Mouse (Mus musculus) lung, embryonic 16.5 days (tissue): ENCODE measurements around the gene Hecw2. TPM values are rescaled to one million over a fixed set of nuclear protein-coding genes. Genes with fewer than 3 reads are reported as not detected.

ENCODE experiments used
- ATAC-seq: fragments of 200-750 bp; cut with Nextera tagmentation; 2 replicates; pipeline ENCODE4 v1.8.0; 2017; ENCODE audit warnings: low read depth, mild to moderate bottlenecking, moderate library complexity
- H3K27ac ChIP-seq: fragments of 300-500 bp; sonication (generic); 2 replicates; pipeline ENCODE4 v1.5.1; 2014; ENCODE audit warnings: mild to moderate bottlenecking, control low read depth, low read length
- H3K27me3 ChIP-seq: fragments of 300-500 bp; sonication (generic); 2 replicates; pipeline ENCODE4 v1.6.1; 2014; ENCODE audit warnings: low read depth, low read length, mixed read lengths; ENCODE audit not compliant: control insufficient read depth, insufficient read depth
- H3K36me3 ChIP-seq: fragments of 300-500 bp; sonication (generic); 2 replicates; pipeline ENCODE4 v1.6.1; 2014; ENCODE audit warnings: low read length; ENCODE audit not compliant: control insufficient read depth, insufficient read depth
- H3K4me1 ChIP-seq: fragments of 300-500 bp; sonication (generic); replicated peaks from 2 replicates; pipeline ENCODE4 v1.6.1; 2014; ENCODE audit warnings: low read length, mixed read lengths; ENCODE audit not compliant: control insufficient read depth, insufficient read depth
- H3K4me2 ChIP-seq: fragments of 300-500 bp; sonication (generic); 2 replicates; pipeline ENCODE4 v1.6.1; 2014; ENCODE audit warnings: low read depth, low read length, control low read depth
- H3K4me3 ChIP-seq: fragments of 300-500 bp; sonication (generic); 2 replicates; pipeline ENCODE4 v1.5.1; 2014; ENCODE audit warnings: mild to moderate bottlenecking, low read length, control low read depth
- H3K9ac ChIP-seq: fragments of 300-500 bp; sonication (generic); 2 replicates; pipeline ENCODE4 v1.6.1; 2014; ENCODE audit warnings: low read length, control low read depth
- H3K9me3 ChIP-seq: fragments of 300-500 bp; sonication (generic); 2 replicates; pipeline ENCODE4 v1.6.1; 2016; ENCODE audit warnings: low read length; ENCODE audit not compliant: control insufficient read depth
- WGBS: fragments of 180-500 bp; shearing (Covaris S2); extraction: QIAGEN DNeasy Blood & Tissue Kit; methylation state at CpG from one replicate; pipeline ENCODE4 v1.1.7; 2014; 5-methylcytosine and 5-hydroxymethylcytosine counted together
- polyA plus RNA-seq: library from polyadenylated mRNA; unstranded; fragments of >200 nt; fragmentation: Nextera tagmentation; extraction: Ambion mirVana; gene quantifications from 2 replicates; pipeline ENCODE4 v1.2.1, GENCODE M21; 2015

Hecw2 gene
- polyA plus RNA-seq, 1 experiment from 2014 or later = 5.8 TPM

- H3K36me3 ChIP-seq = no peaks in the 10 kb centered on the region
- 70% methylated on average over 3 of the region's 3 CpGs for WGBS
- no peak overlapping the region for H3K4me3 ChIP-seq
- no peak overlapping the region for H3K27ac ChIP-seq
- no peak overlapping the region for H3K4me2 ChIP-seq
- H3K9me3 ChIP-seq = no peaks in the 10 kb centered on the region
- H3K9ac ChIP-seq = no peak overlapping the region
- no peaks in the 10 kb centered on the region for H3K27me3 ChIP-seq
- peaks cover 4% of the 10 kb centered on the region; the same call in 1 of the 2 replicates for H3K4me1 ChIP-seq
- ATAC-seq = no peak
Measured at GRCm38 (mm10) chr1:53782079-53782478, 412.9 kb downstream of the Hecw2 start.

DNA sequence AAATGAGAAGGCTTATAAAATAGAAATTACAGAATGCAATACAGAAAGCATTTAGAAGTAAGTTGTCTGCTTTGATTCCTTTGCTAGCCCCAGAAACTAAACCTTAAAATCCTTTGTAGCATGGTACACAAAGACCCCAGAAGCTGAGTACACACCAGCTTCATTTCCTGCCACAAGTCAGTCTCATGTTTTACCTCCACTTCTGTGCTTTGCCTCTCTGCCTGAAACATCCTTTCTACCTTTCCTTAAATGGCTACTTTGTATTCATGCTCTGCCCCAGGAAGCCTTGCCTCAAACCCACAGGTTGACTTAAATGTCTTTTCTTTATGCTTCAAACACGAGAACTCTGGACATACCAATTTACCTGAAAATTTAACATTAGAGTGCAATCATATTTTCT is 413.7 kb downstream of the Hecw2 start:
- Histone ChIP-seq H3K4me2 (no peak overlapping the region), H3K4me3 (no peak overlapping the region), H3K36me3 (no peaks in the 10 kb centered on the region), H3K27ac (no peak overlapping the region), H3K9me3 (no peaks in the 10 kb centered on the region), H3K4me1 (peaks cover 4% of the 10 kb centered on the region; the same call in 1 of the 2 replicates), H3K9ac (no peak overlapping the region), H3K27me3 (no peaks in the 10 kb centered on the region)
- WGBS = 64% methylated on average over 1 of the region's 1 CpGs
- ATAC-seq = no peak

DNA sequence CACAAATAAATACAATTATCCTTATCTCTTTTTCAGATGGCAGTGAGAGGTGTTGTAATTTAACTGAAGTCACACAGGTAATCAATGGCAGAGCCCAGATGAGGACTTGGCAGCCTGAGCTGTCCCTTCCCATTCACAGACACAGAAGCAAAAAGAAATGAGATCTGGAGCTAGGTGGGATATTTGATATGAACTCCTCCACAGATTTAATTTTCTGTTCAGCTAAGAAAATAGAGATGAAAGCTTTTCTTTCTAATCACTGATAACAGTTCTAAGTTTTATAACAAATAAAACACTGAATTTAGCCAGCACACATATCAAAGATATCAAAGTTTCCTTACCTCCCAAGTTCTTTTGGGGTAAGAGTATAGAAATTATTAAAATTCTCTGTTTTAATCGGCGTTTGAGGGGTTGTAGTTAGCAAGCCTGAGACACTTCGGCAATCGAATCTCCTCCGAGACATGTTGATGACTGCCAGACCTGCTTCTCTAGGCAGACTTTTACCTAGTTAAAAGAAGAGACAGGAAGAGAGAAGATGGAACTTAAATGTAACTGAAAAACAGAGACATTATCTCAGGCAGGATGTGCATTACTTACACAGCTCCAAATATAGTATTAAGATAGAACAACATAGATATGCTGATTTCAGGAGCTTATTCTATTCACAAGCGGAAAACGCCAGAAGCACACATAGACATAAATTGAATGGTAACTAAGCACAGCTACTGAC is 418.6 kb downstream of the Hecw2 start:
- no peak overlapping the region for H3K4me3 ChIP-seq
- no peak overlapping the region for H3K27ac ChIP-seq
- WGBS = 90% methylated on average over 7 of the region's 7 CpGs
- no peaks in the 10 kb centered on the region for H3K4me1 ChIP-seq
- no peaks in the 10 kb centered on the region for H3K36me3 ChIP-seq
- H3K27me3 ChIP-seq = no peaks in the 10 kb centered on the region
- no peaks in the 10 kb centered on the region for H3K9me3 ChIP-seq
- no peak for ATAC-seq
- no peak overlapping the region for H3K9ac ChIP-seq
- H3K4me2 ChIP-seq = no peak overlapping the region

- H3K9ac ChIP-seq = no peak overlapping the region
- no peaks in the 10 kb centered on the region; the same call in 1 of the 2 replicates for H3K36me3 ChIP-seq
- H3K27me3 ChIP-seq = no peaks in the 10 kb centered on the region
- 84% methylated on average over 2 of the region's 2 CpGs for WGBS
- H3K4me1 ChIP-seq = no peaks in the 10 kb centered on the region
- no peak overlapping the region for H3K27ac ChIP-seq
- no peaks in the 10 kb centered on the region for H3K9me3 ChIP-seq
- H3K4me2 ChIP-seq = no peak overlapping the region
- no peak for ATAC-seq
- no peak overlapping the region for H3K4me3 ChIP-seq
Measured at GRCm38 (mm10) chr1:53775545-53775944, 419.4 kb downstream of the Hecw2 start.

DNA sequence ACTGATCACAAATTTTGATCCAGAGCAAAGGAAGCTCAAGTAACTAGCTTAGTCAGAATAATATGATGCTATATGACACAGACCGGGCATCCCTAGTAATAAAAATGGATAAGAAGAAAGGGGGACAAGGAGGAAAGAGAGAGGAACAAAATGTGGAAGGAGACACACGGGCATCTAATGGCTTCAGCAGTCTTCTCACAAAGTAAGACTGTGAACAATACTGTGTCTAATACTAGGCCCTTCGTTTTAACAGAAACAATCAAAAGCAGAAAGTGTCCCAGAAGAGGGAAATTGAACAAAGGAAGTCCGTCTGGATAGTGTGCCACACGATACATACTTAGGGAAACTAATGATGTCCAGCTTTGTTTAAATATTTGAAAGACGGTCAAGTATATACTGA is 419.9 kb downstream of the Hecw2 start:
- WGBS = 68% methylated on average over 6 of the region's 6 CpGs
- no peak overlapping the region for H3K9ac ChIP-seq
- no peak for ATAC-seq
- H3K36me3 ChIP-seq = no peaks in the 10 kb centered on the region; the same call in 1 of the 2 replicates
- no peak overlapping the region for H3K4me3 ChIP-seq
- H3K4me2 ChIP-seq = no peak overlapping the region
- H3K9me3 ChIP-seq = no peaks in the 10 kb centered on the region
- no peak overlapping the region for H3K27ac ChIP-seq
- no peaks in the 10 kb centered on the region for H3K4me1 ChIP-seq
- no peaks in the 10 kb centered on the region for H3K27me3 ChIP-seq

- Histone ChIP-seq H3K27me3 (no peaks in the 10 kb centered on the region), H3K4me2 (no peak overlapping the region), H3K4me1 (no peaks in the 10 kb centered on the region), H3K36me3 (no peaks in the 10 kb centered on the region; the same call in 1 of the 2 replicates), H3K9me3 (no peaks in the 10 kb centered on the region), H3K4me3 (no peak overlapping the region), H3K27ac (no peak overlapping the region), H3K9ac (no peak overlapping the region)
- WGBS = 85% methylated on average over 3 of the region's 3 CpGs
- ATAC-seq = no peak
Measured at GRCm38 (mm10) chr1:53774571-53774970, 420.4 kb downstream of the Hecw2 start.

GRCm38 (mm10) chr1:53773994-53774393 is 421.0 kb downstream of the Hecw2 start:
- Histone ChIP-seq H3K9me3 (no peaks in the 10 kb centered on the region), H3K27me3 (no peaks in the 10 kb centered on the region), H3K9ac (no peak overlapping the region), H3K36me3 (no peaks in the 10 kb centered on the region; the same call in none of the 2 replicates), H3K4me3 (no peak overlapping the region), H3K4me1 (no peaks in the 10 kb centered on the region), H3K27ac (no peak overlapping the region), H3K4me2 (no peak overlapping the region)
- ATAC-seq = no peak
- 65% methylated on average over 6 of the region's 6 CpGs for WGBS

- no peak overlapping the region for H3K4me3 ChIP-seq
- H3K4me2 ChIP-seq = no peak overlapping the region
- no peak overlapping the region for H3K9ac ChIP-seq
- no peaks in the 10 kb centered on the region for H3K4me1 ChIP-seq
- WGBS = 91% methylated on average over 3 of the region's 3 CpGs
- no peaks in the 10 kb centered on the region; the same call in none of the 2 replicates for H3K36me3 ChIP-seq
- no peak for ATAC-seq
- no peak overlapping the region for H3K27ac ChIP-seq
- H3K9me3 ChIP-seq = no peaks in the 10 kb centered on the region
- no peaks in the 10 kb centered on the region for H3K27me3 ChIP-seq
Measured at GRCm38 (mm10) chr1:53772967-53773366, 422.0 kb downstream of the Hecw2 start.

GRCm38 (mm10) chr1:53771476-53771875 is 423.5 kb downstream of the Hecw2 start:
- Histone ChIP-seq H3K4me2 (no peak overlapping the region), H3K9ac (no peak overlapping the region), H3K9me3 (no peaks in the 10 kb centered on the region), H3K4me1 (no peaks in the 10 kb centered on the region), H3K36me3 (no peaks in the 10 kb centered on the region; the same call in none of the 2 replicates), H3K27me3 (no peaks in the 10 kb centered on the region), H3K27ac (no peak overlapping the region), H3K4me3 (no peak overlapping the region)
- ATAC-seq = no peak
- WGBS = 88% methylated on average over 6 of the region's 6 CpGs
